Mouse (Mus musculus): Measurements from ENCODE around the gene Krtap12-1.
"Not testable (repeated sequence)": the region's sequence is repeated elsewhere in the genome, so short reads cannot be mapped to it uniquely, and the experiment has no call there.

Gene Krtap12-1

GRCm38 (mm10) chr10:77729241-77729640 is 8.8 kb downstream of the Krtap12-1 start:
- in situ Hi-C loops (cut with MboI; ENCODE audit: low pct_unique_long_range_greater_than_20kb in 1 of 2, low sequenced_read_pairs in 2 of 2, unreplicated experiment in 1 of 2): loop anchor here in 1 of 2 experiments (25.0 kb wide), 1 partner anchor 642 kb away; no protein-coding TSS in a partner anchor

- in situ Hi-C loops (cut with MboI; ENCODE audit: low pct_unique_long_range_greater_than_20kb in 1 of 2, low sequenced_read_pairs in 2 of 2, unreplicated experiment in 1 of 2): loop anchor here in 1 of 2 experiments (25.0 kb wide), 1 partner anchor 649 kb away; no protein-coding TSS in a partner anchor
Observed at GRCm38 (mm10) chr10:77735928-77736327, 15.5 kb downstream of the Krtap12-1 start.

GRCm38 (mm10) chr10:77738929-77739328 is 18.5 kb downstream of the Krtap12-1 start:
- in situ Hi-C loops (cut with MboI; ENCODE audit: low pct_unique_long_range_greater_than_20kb in 1 of 2, low sequenced_read_pairs in 2 of 2, unreplicated experiment in 1 of 2): loop anchor here in 1 of 2 experiments (25.0 kb wide), 1 partner anchor 652 kb away; no protein-coding TSS in a partner anchor

GRCm38 (mm10) chr10:77741924-77742688 is 21.7 kb downstream of the Krtap12-1 start, which contains the start of gene Gm18596:
Gene Gm18596, minus strand, starts transcription at chr10:77742638.
- in situ Hi-C loops (cut with MboI; ENCODE audit: low pct_unique_long_range_greater_than_20kb in 1 of 2, low sequenced_read_pairs in 2 of 2, unreplicated experiment in 1 of 2): loop anchor here in 1 of 2 experiments (25.0 kb wide), 1 partner anchor 655 kb away; no protein-coding TSS in a partner anchor

GRCm38 (mm10) chr10:77750686-77751085 is 30.3 kb downstream of the Krtap12-1 start:
- in situ Hi-C loops (cut with MboI; ENCODE audit: low pct_unique_long_range_greater_than_20kb in 1 of 2, low sequenced_read_pairs in 2 of 2, unreplicated experiment in 1 of 2): not testable (repeated sequence)

GRCm38 (mm10) chr10:77751254-77751653 is 30.9 kb downstream of the Krtap12-1 start, which contains the start of gene Gm9736:
Gene Gm9736, minus strand, starts transcription at chr10:77751354.
- in situ Hi-C loops (cut with MboI; ENCODE audit: low pct_unique_long_range_greater_than_20kb in 1 of 2, low sequenced_read_pairs in 2 of 2, unreplicated experiment in 1 of 2): not testable (repeated sequence)

GRCm38 (mm10) chr10:77752312-77752711 is 31.9 kb downstream of the Krtap12-1 start:
- in situ Hi-C loops (cut with MboI; ENCODE audit: low pct_unique_long_range_greater_than_20kb in 1 of 2, low sequenced_read_pairs in 2 of 2, unreplicated experiment in 1 of 2): not testable (repeated sequence)

- in situ Hi-C loops (cut with MboI; ENCODE audit: low pct_unique_long_range_greater_than_20kb in 1 of 2, low sequenced_read_pairs in 2 of 2, unreplicated experiment in 1 of 2): no loop called here
Observed at GRCm38 (mm10) chr10:77753448-77753847, 33.0 kb downstream of the Krtap12-1 start.

- in situ Hi-C loops (cut with MboI; ENCODE audit: low pct_unique_long_range_greater_than_20kb in 1 of 2, low sequenced_read_pairs in 2 of 2, unreplicated experiment in 1 of 2): not testable (repeated sequence)
Observed at GRCm38 (mm10) chr10:77759582-77759981, 39.2 kb downstream of the Krtap12-1 start, which contains the start of gene Gm3233. Gene Gm3233, minus strand, starts transcription at chr10:77759682.

GRCm38 (mm10) chr10:77769727-77770126 is 49.3 kb downstream of the Krtap12-1 start:
- in situ Hi-C loops (cut with MboI; ENCODE audit: low pct_unique_long_range_greater_than_20kb in 1 of 2, low sequenced_read_pairs in 2 of 2, unreplicated experiment in 1 of 2): no loop called here
